Mouse (Mus musculus): ENCODE results near the gene Dis3l.
"Not testable (repeated sequence)": the region's sequence is repeated elsewhere in the genome, so short reads cannot be mapped to it uniquely, and the experiment has no call there.

Dis3l gene

DNA sequence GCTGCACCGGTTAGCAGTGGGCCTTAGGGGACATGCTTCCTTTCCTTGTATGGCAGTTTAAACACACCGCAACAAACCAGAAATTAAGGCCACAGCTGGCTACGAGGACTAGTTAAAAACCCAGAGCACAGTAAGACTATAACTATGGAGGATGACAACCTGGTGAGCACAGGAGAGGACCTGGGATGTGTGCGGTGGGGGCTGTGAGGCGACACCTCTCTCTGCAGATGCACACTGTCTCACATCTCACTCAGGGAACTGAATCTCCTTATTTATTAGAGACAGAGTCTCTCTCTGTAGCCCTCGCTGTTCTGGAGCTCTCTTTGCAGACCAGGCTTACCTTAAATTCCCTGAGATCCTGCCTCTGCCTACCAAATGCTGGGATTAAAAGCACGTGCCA, 17.1 kb downstream of the Dis3l start:
- in situ Hi-C loops (cut with MboI, MseI), result no loop called here

DNA sequence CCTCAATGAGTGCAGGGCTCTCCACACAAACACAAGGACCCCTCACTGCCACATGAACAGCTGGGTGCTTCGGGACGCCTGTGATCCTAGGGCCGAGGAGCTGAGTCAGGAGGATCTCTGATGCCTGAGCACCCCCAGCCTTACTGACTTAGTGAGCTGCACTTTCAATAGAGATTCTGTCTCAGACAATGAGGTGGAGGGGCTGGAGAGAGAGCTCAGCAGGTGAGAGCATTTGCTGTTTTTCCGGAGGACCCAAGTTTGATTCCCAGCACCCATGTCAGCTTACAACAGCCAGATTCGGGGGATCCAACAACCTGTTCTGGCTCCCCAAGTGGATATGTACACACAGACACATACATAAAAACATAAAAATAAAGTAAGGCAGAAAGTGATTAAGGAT, 24.1 kb downstream of the Dis3l start:
- in situ Hi-C loops (cut with MboI, MseI), result no loop called here

DNA sequence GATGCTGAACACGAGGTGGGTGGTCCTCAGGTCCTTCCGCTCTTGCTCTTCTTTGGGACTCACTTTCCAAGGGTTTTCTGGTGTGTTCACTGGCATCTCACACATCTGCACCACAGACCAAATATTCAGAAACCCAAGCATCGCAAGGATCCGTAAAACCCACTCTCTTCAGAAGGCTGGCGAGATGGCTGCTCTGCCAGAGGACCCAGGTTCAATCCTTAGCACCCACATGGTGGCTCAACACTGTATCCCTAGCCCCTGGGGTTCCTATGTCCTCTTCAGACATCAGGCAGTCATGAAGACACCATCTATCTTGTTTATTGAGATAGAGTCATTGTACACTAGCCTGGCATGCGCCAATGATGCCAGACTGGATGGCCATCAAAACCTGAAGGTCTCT, 26.4 kb downstream of the Dis3l start:
- in situ Hi-C loops (cut with MboI, MseI), result no loop called here

DNA sequence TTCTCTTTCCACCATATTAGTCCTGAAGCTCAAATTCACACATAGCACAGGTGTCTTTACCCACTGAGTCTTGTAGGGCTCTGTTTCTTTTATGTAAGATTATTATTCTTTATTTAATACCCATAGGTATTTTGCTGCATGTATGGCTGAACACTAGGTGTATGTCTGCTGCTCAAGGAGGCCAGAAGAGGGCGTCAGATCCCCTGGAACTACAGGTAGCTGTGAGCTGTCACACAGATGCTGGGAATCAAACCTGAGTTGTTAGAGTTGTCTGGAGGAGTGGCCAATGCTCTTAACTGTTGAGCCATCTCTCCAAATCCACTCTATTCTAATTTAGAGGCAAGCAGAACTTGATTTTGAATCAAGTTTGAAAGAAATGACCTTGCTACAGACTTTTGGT, 29.0 kb downstream of the Dis3l start:
- in situ Hi-C loops (cut with MboI, MseI), result no loop called here

DNA sequence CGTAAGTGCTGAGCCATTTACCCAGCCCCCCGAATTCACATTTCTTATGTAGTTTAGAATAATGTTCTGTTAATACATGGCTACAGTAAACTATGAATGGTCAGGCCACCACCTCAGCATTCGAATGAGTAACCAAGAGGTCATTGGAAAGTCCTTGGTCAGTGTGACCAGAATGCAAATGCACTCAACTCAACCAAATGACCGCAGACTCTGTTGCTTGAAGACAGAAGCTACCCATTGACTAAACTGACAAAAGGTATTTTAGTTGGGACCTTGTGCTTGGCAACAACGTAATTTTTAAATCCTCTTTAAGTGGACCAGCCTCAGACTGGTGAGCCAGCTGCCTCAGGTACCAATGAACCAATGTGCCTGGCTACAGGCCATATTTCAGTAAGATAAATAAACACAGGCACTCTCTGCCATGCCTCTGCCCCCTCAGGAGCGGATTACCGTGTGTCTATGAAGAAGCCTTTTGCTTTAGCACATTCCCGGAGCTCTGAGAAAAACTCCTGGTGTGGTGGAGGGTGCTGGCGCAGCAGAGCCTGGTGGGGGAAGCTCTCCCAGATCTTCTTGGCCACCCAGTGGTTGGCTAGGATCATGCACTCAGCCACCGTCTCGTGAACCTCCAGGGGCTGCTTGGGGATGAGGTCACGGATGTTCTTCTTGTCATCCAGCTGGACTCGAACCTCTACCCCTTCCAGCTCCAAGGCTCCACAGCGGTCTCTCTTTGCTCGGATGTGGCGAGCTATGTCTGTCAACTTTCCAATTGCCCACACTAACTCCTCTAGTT, 29.9 kb downstream of the Dis3l start:
- in situ Hi-C loops (cut with MboI, MseI), result no loop called here

DNA sequence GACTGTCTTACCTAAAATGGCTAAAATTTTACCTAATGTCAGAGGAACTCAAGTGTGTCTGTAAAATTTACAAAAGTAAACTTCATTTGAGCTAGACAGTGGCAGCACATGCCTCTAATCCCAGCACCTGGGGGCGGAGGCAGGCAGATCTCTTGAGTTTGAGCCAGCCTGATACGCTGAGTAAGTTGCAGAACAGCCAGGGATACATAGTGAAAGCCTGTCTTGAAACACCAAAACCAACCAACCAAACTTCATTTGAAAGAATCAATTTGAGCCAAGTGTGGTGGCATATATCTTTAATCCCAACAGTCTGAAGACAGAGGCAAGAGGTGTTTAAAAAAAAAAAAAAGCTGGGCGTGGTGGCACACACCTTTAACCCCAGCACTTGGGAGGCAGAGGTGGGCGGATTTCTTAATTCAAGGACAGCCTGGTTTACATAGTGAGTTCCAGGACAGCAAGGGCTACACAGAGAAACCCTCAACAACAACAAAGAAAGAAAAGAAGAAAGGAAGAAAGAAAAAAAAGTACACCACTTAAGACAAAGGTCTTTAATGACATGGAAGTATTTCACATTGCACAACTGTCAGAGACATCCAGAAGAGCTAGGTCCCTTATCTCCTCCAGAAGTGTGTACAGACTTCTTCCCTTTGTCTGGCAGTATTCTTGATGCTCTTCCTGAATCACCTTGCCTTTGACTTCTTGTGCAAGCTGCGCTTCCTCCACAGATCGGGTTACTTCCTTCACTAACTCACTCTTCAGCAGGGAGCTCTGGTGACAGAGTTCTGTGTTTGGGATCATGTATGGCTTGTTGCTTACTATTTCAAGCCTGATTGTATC, 34.4 kb downstream of the Dis3l start:
- in situ Hi-C loops (cut with MboI, MseI), result no loop called here

DNA sequence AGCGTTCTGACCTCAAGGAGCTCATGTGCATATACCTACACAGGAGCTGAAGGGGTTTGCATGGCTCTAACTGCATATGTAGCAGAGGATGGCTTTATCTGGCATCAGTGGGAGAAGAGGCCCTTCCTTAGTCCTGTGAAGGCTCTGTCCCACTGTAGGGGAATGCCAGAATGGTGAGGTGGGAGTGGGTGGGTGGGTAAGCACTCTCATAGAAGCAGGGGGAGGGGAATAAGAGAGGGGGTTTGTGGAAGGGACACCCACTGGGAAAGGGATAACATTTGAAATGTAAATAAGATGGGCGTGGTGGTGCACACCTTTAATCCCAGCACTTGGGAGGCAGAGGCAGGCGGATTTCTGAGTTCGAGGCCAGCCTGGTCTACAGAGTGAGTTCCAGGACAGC, 38.0 kb downstream of the Dis3l start:
- in situ Hi-C loops (cut with MboI, MseI), result not testable (repeated sequence)

DNA sequence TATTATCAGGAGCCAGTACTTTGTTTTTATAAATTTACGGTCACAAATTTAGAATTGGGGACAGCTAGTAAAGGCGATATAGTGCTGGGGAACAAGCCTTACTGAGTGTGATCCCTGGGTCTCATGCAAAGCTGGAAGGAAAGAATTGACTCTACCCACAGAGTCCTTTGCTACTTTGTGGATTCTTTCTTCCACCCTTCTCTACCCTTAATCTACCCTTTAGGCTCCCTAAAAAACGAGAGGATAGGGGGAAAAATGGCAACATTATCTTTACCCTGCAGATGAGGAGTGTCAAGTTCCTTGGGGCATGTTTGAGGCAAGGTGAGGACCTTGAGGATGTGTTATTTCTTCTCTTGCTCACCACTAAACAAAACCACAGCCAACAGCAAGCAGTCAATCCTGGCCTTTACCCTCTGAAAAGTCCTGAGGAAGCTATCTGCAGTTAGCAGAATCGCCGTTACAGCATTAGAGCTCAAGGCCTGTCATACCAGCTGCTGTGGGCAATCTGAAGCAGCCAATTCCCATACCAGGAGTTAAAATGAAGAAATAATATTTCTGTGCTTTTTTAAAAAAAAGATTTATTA, 58.6 kb downstream of the Dis3l start:
- in situ Hi-C loops (cut with MboI, MseI), result loop anchor here (5.0 kb wide), 1 partner anchor 110 kb away; the partner anchor contains the start of genes Rpl4 and Zwilch

DNA sequence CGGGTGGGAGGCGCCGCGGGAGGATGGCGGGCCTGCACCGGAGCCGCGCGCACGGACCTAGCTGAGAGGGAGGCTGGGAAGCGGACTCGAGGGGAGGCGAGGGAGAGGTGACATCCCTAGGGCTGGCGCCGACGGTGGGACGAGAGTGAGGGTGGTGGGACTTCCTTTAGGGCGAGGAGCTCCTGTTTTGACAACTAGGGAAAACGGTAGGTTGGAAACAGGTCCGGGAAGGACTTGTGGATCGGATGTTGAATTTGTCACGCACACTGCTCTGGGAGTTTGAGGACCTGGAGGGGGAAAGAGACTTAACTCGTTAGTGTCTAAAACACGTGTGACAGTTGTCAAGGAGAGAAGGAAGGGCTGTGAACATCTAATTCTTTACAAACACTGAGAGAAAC, 59.3 kb downstream of the Dis3l start:
- in situ Hi-C loops (cut with MboI, MseI), result loop anchor here (5.0 kb wide), 1 partner anchor 109 kb away; the partner anchor contains the start of genes Rpl4 and Zwilch

DNA sequence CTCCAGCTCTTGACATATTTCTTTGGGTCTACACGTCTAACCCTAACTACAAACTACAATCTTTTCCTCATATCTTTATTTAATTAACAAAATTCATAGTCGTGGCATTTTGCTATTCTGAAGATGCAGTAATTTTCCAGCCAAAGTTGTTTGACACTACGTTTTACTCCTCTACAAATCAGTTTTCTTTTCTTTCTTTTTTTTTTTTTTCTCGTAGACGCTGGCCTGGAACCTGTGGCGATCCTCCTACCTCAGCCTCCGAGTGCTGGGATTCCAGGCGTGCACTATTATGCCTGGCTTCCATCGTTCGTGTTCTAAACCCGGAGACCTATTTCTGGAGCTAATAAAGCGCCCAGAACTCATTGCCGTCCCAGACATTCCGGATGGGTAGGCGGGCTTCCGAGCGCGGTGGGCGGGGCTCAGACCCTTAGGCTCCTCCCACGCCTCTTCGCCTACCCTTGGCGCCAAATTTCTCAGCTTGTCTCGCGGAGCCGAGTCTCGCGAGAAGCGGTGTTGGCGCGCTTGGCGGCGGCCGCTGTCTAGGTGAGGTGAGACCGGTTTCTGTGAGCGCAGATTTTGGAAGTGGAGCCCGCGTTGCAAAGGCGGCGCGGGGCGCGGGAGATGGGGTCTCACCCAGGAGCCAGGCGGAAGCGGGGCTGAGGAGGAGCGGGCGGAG, 59.8 kb downstream of the Dis3l start, which contains the start of gene Tipin:
Gene Tipin (plus strand): TSS at position 477 of the 676 bp plus-strand sequence.
- in situ Hi-C loops (cut with MboI, MseI), result loop anchor here (5.0 kb wide), 1 partner anchor 109 kb away; the partner anchor contains the start of genes Rpl4 and Zwilch

DNA sequence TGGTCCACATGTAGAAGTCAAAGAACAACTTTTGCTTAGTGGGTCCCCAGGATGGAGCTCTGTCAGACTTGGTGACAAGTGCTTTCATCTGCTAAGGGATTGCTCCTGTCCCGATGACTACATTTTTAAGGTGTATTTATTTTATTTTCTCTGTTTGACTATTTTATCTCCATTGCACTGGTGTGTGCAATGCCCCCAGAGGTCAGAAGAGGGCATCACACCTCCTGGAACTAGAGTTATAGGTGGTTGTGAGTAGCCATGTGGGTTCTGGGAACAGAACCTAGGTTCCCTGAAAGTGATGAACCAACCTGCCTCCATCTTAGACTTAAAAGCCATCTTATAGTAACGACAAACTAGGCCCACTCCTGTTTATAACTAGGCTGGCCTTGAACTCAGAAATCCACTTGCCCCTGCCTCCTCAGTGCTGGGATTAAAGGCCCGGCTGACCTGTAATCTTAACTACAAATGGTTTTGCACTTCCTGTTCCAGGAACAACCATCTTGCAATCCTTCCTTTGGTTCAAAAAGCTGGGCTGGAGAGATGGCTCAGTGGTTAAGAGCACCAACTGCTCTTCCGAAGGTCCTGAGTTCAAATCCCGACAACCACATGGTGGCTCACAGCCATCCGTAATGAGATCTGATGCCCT, 62.3 kb downstream of the Dis3l start:
- in situ Hi-C loops (cut with MboI, MseI), result no loop called here

DNA sequence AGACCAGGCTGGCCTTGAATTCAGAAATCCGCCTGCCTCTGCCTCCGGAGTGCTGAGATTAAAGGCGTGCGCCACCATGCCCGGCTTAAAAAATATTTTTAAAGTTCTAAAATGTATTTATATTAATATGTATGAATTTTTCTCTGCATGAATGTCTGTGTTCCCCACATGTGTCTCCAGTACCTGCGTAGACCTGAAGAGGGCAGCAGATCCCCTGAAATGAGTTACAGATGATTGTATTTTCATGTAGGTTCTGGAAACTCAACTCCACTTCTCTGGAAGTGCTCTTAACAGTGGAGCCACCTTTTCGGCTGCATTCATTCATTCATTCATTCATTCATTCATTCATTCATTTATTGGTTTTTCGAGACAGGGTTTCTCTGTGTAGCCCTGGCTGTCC, 63.4 kb downstream of the Dis3l start:
- in situ Hi-C loops (cut with MboI, MseI), result no loop called here

DNA sequence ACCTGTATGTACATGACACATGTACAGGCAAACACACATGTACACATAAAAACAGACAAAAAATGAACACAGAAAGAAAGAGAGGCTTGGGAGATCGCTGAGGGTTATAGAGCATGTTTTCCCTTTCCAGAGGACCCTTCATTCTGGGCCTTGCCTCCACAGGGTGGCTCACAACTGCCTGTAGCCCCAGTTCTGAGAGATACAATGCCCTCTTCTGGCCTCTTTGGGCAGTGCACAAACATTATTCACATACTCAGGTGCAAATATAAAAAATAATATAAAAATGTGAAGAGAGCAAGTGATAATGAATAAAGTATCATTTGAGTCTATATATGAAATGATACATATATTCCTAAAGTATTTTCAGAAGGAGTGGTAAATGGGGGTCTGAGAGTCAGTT, 66.2 kb downstream of the Dis3l start:
- in situ Hi-C loops (cut with MboI, MseI), result no loop called here

DNA sequence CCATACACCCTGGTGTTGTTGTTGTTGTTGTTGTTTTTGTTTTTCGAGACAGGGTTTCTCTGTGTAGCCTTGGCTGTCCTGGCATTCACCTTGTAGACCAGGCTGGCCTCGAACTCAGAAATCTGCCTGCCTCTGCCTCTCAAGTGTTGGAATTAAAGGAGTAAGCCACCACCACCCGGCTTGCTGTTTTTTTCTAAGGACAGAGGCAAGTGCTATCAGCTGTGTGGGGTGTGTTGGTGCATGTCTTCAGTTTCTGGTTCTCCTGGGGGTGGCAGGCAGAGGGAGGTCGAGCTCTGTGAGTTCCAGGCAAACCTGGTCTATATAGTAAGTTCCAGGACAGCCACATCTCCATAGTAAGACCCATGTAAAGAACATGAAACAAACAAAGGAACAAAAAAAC, 66.8 kb downstream of the Dis3l start:
- in situ Hi-C loops (cut with MboI, MseI), result no loop called here

DNA sequence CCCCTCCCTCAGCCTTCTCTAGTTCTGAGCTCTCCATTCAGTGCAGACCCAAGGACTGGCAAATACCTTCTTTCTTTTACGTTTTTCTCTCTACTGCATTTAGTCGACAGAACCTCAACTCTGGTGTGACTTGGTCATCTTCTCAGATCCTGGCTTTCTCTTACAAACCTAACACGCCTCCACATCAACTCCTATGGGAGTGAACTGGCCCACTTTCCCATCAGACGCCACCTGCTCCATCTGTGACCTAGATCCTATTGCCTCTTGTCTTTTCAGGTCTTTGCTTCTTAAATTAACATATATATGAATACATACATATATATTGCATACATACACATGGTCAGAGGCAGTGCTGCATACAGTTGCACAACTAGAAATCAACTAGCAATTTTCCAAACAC, 67.3 kb downstream of the Dis3l start:
- in situ Hi-C loops (cut with MboI, MseI), result no loop called here

DNA sequence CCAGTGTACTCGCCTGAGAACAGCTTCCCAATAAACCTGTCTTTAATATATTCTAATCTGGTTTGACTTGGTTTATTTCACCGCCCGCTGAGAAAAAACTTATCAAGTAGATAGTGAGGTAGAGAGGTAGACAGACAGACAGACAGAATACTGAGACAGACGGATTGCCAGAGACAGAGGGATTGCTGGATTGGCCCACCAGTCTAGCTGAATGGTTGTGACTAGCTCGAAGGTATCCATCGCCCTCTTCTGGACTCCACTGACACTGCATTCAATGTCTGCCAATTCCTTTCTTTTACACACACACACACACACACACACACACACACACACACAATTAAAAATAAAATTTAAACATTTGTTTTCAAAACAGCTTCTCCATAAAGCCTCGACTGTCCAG, 68.5 kb downstream of the Dis3l start:
- in situ Hi-C loops (cut with MboI, MseI), result no loop called here

DNA sequence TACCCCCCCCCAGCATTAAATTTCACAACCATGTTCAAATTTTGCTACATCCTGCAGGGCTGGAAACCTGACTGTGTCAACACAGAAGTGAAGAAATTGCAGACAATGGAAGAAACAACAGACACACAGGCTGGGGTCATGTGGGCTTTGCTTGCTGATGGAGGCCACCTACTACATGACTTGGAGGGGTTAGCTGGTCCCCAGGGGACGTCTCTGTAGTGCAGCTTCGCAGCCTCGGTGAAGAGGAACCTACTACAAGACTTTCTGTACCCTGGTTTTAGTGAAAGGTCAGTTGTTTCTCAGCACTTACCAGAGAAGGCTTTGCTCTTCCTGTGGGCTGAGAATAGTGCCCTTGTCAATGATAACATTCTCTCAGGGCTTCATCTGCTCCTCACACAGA, 69.8 kb downstream of the Dis3l start:
- in situ Hi-C loops (cut with MboI, MseI), result no loop called here

DNA sequence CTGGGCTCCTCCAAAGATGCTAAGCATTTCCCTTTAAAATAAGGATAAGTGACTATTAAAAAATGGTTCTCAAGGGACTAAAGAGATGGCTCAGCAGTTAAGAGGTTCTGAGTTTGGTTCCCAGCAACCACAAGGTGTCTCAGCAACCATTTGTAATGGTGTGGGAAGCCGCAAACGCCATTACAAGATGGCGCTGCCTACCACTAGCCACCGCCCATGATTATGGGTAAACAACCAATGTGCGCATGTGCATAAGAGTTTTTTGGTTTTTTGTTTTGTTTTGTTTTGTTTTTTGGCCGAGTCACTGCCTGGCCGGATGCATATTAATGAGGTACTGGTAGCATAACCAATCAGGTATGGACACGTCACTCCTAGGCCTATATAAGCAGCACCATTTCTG, 72.3 kb downstream of the Dis3l start:
- in situ Hi-C loops (cut with MboI, MseI), result not testable (repeated sequence)

DNA sequence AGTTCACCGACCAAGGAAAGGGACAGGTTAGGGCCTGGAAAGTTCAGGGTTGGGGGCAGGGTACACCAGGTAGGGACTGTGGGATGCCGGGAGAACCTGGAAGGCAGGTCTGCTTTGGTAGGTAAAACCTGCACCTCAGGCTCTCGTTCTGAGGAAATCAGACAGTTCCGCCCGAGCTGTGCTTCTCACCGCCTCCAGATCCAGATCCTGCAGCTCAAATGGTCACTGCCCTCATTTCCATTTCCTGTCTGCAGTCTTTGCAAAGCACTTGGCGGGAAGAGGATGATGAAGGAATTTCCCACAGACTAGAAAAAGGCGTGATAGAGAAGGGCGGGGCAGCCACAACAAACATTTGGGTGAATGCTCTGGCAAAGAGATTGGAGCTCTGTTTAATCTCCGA, 72.9 kb downstream of the Dis3l start:
- in situ Hi-C loops (cut with MboI, MseI), result no loop called here

DNA sequence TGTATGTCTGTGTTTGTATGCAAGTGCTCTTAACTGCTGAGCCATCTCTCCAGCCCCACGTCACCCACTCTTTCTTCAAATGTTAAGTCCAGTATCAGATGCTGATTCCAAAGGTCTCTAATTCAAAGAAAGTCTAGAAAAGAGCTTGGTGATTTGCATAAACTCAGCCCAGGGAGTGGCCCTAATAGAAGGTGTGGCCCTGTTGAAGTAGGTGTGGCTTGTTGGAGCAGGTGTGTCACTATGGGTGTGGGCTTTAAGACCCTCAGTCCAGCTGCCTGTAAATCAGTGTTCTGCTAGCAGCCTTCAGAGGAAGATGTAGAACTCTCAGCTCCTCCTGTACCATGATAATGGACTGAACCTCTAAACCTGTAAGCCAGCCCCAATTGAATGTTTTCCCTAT, 73.9 kb downstream of the Dis3l start:
- in situ Hi-C loops (cut with MboI, MseI), result no loop called here

DNA sequence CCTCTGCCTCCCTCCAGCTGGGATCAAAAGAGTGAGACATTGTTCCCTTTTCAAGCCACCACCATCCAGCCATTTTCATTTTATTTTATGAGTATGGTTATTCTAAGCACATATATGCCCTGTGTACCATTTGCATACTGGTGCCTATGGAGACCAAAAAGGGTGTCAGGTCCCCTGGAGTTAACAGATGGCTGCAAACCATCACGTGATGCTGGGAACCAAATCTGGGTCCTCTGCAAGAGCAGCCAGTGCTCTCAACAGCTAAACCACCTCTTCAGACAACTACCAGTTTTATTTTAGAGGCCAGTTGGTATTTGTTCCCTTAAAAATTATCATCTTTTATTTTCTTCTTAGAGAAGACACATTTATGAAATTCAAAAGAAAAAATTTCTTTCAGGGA, 76.3 kb downstream of the Dis3l start:
- in situ Hi-C loops (cut with MboI, MseI), result no loop called here
